Mouse (Mus musculus) embryonic stem cell, embryonic (primary cell): ENCODE data around the gene Slc7a5.

ENCODE experiments used
- CTCF ChIA-PET, 4 experiments: fragments of 300-600 bp in 2 of 4; fragments of 350-600 bp in 2 of 4; sonication (Branson Sonifier 250); formaldehyde crosslinking; loops; one replicate each; lab custom pipeline; 2022; ENCODE audit warnings: inconsistent platforms in 2 of 4; lab: Charles Lee
- POLR2A ChIA-PET, 4 experiments: fragments of 300-600 bp in 2 of 4; fragments of 350-600 bp in 2 of 4; sonication (Branson Sonifier 250); formaldehyde crosslinking; loops; one replicate each; lab custom pipeline; 2022; ENCODE audit warnings: antibody characterized with exemption in 4 of 4, inconsistent platforms in 1 of 4; lab: Charles Lee

Gene Slc7a5

DNA sequence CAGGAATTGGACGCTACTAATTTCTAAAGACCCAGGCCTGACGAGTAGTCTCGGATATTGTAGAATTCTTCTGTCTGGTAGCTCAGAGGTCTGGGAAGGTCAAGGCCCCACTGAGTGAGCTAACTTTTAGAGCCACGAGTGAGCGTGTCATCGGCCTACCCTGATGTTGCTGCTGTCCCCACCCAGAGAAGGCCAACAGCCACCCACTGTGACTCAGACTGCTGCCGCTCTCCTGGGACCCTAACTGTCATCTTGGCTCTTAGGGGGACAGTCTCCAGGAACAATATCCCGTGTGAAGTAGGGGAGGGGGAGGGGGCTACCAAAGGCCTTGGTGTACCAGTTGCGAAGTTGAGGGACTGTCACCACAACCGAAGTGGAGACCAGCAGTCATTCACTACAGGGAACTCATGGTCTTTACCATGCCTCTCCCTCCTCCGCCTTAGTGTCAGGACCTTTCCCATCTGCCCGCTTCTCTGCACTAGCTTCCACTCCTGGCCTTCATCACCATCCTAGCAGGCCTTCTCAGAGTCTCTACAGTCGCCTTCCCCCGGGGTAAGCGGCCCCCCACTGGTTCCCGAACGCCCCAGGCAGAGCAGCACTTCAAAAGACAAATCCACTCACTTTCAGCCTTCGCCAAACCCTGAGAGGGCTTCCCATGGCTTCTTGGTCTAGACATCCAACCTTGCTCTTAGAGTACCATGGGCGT, 39.7 kb upstream of the Slc7a5 start:
- CTCF ChIA-PET = interaction anchor here (0.5 to 2.8 kb wide), 16 partner anchors 12 to 322 kb away, joined by 3 to 23 read pairs (median 4); no protein-coding TSS in a partner anchor
- POLR2A ChIA-PET = interaction anchor here (0.8 to 6.0 kb wide), 53 partner anchors 8 to 486 kb away, joined by 3 to 87 read pairs (median 4); partner anchors contain the start of genes Slc7a5 (in 2 of the 4), Cyba (in 1 of the 4), Fbxo31 (in 1 of the 4) and Klhdc4 (in 1 of the 4)

DNA sequence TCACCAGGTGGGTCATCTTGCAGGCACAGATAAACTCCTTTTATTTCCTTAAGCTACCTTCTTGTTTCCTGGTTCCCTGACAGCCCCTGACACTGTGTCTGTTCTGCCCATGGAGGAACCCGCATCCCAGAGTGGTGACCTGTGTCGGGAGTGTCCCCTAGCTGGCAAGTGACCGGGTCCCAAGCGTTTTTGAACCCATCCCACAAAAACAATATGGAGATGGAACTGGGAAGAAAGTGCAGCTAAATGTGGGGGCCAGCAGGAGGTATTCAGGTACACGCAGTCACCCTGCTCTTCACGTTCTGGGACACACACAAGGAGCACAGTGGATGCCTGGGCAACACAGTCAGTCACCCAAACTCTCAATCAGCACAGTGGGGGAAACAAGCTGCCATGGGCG, 38.9 kb upstream of the Slc7a5 start:
- POLR2A ChIA-PET = interaction anchor here in 3 of 4 experiments (0.9 to 6.0 kb wide), 16 partner anchors 7 to 104 kb away, joined by 3 to 87 read pairs (median 14); partner anchors contain the start of gene Slc7a5 (in 2 of the 3)
- CTCF ChIA-PET = interaction anchor here in 2 of 4 experiments (1.1 to 2.8 kb wide), 6 partner anchors 11 to 323 kb away, joined by 3 to 20 read pairs (median 6); no protein-coding TSS in a partner anchor

DNA sequence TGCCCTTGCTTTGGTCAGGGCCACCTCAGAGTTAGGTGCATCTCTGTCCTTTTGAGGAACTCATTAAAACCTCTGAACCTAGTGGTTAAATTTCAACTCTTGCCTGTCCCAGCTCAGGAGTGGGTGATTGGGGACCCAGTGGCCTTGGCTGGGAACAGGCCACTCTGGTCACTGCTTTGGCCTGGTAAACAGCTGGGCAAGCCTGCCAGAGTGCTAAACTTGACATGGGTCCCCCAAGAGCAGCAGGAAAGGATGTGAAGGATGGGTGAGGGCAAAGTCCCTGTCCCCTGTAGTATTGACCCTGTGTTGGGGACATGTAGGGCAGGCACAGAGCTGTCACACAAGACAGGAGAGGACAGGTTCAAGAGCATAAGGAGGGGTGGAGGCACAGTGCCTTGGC, 37.3 kb upstream of the Slc7a5 start, which contains the start of gene Car5a:
Gene Car5a (minus strand): TSS at position 74 of the 400 bp plus-strand sequence.
- ChIA-PET POLR2A (interaction anchor here in 2 of 4 experiments (1.3 to 4.6 kb wide), 4 partner anchors 9 to 94 kb away, joined by 3 to 65 read pairs (median 14); partner anchors contain the start of gene Slc7a5 (in 1 of the 2)), CTCF (interaction anchor here in 1 of 4 experiments (1.0 to 1.7 kb wide), 3 partner anchors 10 to 99 kb away, joined by 3 to 8 read pairs (median 5); no protein-coding TSS in a partner anchor)

DNA sequence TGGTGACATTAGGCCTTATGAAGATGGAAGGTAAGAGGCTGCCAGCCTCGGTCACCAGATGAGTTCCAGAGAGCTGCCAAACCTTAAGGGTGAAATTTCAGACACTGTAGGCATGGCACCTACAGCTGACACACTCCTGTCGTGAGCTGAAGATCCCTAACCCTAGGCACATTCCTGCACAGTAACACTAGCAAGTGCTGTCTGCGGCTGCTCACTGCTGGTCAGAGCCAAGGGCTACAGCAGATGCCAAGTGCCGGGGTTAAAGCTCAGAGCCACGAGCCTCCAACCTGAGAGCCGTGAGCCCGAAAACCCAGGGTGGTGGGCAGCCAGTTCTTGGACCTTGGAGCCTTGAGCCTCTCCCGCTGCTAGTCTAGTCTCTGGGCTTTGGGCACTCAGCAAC, 36.2 kb upstream of the Slc7a5 start:
- POLR2A ChIA-PET = interaction anchor here in 3 of 4 experiments (0.8 to 3.9 kb wide), 17 partner anchors 8 to 337 kb away, joined by 3 to 22 read pairs (median 3); no protein-coding TSS in a partner anchor
- CTCF ChIA-PET = interaction anchor here in 3 of 4 experiments (0.7 to 1.9 kb wide), 8 partner anchors 8 to 839 kb away, joined by 3 to 11 read pairs (median 5); no protein-coding TSS in a partner anchor

DNA sequence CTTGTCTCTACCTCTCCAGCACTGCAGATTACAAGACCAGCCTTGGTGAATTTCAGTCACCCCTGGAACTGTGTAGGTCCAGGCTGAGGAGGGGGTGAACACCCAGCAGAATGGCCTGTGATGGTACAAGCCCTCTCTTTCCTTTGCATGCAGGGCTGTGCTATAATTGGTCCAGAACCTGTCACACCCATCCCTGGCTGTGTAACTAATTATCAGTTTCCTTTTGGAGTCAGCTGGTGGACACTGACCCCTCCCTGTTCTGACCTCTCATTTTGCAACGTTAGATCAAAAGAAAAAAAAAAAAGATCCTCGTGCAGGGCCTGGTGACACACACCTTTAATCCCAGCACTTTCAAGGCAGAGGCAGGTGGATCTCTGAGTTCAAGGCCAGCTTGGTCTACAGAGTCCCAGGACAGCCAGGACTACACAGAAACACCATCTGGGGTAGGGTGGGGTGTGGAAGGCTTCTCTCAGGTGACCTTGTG, 35.6 kb upstream of the Slc7a5 start:
- CTCF ChIA-PET = interaction anchor here in 2 of 4 experiments (0.9 to 1.9 kb wide), 6 partner anchors 8 to 93 kb away, joined by 3 to 8 read pairs (median 4); no protein-coding TSS in a partner anchor
- POLR2A ChIA-PET = interaction anchor here in 2 of 4 experiments (0.7 to 3.9 kb wide), 12 partner anchors 8 to 338 kb away, joined by 3 to 22 read pairs (median 3); no protein-coding TSS in a partner anchor

DNA sequence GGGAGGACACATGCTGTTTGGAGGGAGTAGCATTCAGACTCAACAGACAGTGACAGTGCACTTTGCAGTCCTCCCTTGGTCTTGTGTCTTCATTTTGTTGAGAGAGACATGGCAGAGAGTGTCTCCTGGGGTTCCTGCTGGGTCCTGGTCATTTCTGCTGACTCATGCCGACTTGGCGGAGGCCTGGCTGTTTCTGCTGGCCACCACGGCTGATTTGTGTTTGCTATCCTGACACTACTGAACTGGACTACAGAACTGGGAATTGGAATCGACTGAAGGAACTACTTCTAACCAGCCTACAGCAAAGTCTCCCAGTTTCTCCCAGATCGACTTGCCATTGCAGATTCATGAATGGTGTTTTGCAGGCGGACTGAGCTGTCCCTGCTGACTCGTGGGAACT, 31.2 kb upstream of the Slc7a5 start:
- POLR2A ChIA-PET = interaction anchor here in 2 of 4 experiments (1.1 to 6.2 kb wide), 5 partner anchors 9 to 89 kb away, joined by 5 to 38 read pairs (median 6); partner anchors contain the start of gene Banp (in 1 of the 2)
- CTCF ChIA-PET = interaction anchor here in 2 of 4 experiments (1.1 to 1.4 kb wide), 2 partner anchors 11 to 89 kb away, joined by 3 to 4 read pairs; no protein-coding TSS in a partner anchor

DNA sequence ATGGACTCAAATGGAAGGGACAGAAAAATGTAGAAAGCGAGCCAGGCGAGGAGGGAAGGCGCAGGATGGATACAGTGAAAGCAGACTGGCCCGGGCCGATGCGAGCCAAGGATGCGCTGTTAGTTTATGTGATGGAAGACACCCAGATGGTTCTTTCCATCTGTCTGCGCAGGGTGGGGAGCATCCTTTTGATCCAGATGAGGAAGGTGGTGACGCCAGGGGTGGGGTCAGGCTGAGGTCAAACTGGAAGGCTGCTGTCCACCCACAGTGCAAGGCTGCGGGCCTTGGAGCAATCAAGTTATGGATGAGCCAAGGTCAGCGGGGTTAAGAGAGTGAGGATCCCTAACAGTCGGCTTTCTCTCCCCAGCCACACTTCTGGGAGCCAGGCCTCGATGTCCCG, 28.9 kb upstream of the Slc7a5 start:
- ChIA-PET POLR2A (interaction anchor here in 1 of 4 experiments (6.2 kb wide), 1 partner anchor 12 kb away, joined by 38 read pairs; the partner anchor contains the start of gene Banp), CTCF (no interaction called here)

DNA sequence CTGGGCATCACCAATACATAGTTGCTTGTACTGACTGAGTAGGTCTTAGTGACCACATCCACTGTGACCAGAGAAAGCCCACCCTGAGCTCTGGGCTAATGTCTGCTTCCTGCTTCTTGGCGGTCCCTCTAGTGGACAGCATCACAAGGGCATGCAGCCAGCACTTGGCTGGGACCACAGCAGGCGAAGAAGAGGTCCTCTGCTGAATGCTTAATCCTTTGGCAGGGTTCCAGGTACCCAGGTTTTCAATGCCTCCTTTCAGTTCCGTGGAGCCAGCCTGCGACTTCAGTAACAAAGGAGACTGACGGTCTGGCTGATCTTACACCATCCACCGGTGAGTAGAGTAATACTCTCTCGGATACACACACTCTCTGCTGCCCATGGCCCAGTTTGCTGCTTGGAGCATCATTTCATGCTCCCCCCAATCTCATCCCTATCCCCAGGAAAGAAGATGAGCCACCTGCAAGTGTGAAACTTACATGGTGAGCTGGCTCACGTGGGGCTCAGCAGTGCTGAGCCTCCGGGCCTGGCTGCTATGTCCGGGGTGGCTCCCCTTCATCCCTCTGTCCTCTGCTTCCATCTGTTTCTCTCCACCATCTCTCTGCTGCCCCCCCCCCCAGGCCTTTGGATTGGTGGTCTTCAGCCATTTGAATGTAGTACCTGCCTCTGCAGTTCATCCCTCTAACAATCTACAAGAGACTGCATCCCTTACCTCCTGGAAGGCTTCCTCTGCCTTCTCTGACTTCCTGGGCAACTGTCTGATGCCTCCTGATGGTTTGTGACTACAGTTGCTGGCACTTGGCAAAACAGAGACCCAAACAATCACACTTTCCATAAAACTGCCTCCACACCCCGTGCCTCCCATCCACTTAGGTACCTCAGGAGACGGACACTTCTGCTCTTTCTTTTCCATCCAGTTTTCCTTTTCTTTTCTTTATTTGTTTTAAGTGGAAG, 28.1 kb upstream of the Slc7a5 start:
- CTCF ChIA-PET = interaction anchor here (0.6 to 6.8 kb wide), 33 partner anchors 9 to 509 kb away, joined by 3 to 137 read pairs (median 6); partner anchors contain the start of gene Car5a (in 1 of the 4)
- POLR2A ChIA-PET = interaction anchor here (0.5 to 79.2 kb wide), 23 partner anchors 8 to 86 kb away, joined by 3 to 3941 read pairs (median 7); partner anchors contain the start of genes Slc7a5 (in 2 of the 4) and Car5a (in 1 of the 4)

DNA sequence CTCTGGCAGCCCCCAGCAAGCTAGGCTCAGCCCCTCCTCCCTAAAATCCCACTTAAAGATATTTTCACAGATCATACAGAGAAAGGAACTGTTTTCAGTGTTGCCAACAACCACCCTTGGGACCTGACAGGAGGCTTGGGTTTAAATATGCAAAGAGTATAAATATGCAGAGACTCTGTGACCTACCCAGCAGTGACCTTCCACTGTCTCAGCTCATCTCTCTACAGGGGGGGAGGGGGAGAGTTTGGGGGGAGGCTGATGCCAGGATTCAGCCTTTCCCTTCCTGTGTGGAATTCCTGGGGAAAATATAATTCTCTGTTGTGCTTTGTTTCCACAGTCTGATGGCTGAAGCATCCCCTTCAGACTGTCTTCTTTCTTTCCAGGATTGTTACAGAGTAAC, 27.4 kb upstream of the Slc7a5 start:
- ChIA-PET CTCF (interaction anchor here (0.6 to 6.8 kb wide), 58 partner anchors 9 to 626 kb away, joined by 3 to 137 read pairs (median 4); partner anchors contain the start of gene Car5a (in 1 of the 4)), POLR2A (interaction anchor here (0.5 to 79.2 kb wide), 35 partner anchors 9 to 1167 kb away, joined by 3 to 3941 read pairs (median 5); partner anchors contain the start of genes Slc7a5 (in 2 of the 4), Car5a (in 1 of the 4) and Klhdc4 (in 1 of the 4))

DNA sequence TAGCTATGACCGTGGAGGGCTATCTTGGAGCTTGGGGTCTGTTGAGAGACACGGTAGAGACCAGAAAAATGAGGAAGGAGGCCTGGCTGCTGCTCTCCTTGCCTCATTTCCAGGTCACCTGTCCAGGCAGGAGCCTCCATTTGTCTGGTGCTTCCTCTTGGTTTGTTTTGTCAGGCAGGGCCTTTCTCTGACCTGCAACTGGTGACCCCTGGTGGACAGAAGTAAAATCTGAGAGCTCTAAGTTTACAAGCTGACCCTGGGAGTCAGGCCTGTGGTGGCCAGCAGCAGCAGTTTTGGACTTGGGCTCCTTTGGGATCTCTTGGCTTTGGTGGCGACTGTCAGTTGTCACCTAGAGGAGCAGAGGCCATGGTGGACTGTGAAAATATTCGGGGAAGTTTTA, 27.0 kb upstream of the Slc7a5 start:
- ChIA-PET POLR2A (interaction anchor here (0.5 to 79.2 kb wide), 36 partner anchors 9 to 1166 kb away, joined by 3 to 3941 read pairs (median 4); partner anchors contain the start of genes Slc7a5 (in 2 of the 4), Car5a (in 1 of the 4) and Klhdc4 (in 1 of the 4)), CTCF (interaction anchor here (0.6 to 6.8 kb wide), 59 partner anchors 9 to 1403 kb away, joined by 3 to 137 read pairs (median 4); partner anchors contain the start of gene Car5a (in 1 of the 4))

DNA sequence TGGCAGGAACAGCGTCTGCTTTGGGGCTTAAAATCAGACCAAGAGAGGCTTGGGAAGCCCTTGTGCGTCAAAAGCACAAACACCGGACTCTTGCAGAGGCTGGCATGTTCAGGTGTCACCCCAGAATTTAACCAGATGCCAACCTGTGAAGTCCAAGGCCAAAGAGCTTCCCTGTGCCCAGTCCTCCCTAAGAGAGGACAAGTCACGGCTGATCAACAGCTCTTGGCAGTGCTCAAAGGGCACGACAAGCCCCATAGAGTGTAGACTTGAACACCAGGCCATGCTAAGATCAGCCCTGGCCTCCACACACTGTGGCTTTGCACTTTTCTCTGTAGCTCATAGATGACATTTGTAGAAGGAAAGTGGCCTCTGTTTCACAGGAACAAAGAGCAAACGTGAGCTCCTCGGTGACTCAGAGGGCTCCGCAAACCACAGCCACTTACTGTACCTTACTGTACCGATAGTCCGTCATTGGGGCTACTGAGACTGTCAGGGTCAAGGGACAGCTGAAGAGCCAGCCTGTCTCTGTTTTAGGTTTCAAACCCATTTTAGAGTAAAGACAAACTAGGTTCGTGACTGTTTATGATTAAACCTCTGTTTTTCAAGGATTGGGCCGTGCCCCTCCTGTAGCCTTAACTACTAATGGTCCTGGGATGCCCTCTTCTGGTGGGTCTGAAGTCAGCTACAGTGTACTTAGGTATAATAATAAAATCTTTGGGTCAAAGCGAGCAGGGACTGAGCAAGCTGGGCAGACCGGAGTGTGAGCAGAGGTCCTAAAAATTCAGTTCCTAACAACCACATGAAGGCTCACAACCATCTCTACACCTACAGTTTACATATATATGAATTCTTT, 25.4 kb upstream of the Slc7a5 start:
- ChIA-PET CTCF (interaction anchor here (0.6 to 6.8 kb wide), 24 partner anchors 14 to 458 kb away, joined by 3 to 137 read pairs (median 4); no protein-coding TSS in a partner anchor), POLR2A (interaction anchor here (0.6 to 79.2 kb wide), 23 partner anchors 9 to 182 kb away, joined by 3 to 3941 read pairs (median 5); partner anchors contain the start of genes Banp (in 2 of the 4) and Slc7a5 (in 2 of the 4))

DNA sequence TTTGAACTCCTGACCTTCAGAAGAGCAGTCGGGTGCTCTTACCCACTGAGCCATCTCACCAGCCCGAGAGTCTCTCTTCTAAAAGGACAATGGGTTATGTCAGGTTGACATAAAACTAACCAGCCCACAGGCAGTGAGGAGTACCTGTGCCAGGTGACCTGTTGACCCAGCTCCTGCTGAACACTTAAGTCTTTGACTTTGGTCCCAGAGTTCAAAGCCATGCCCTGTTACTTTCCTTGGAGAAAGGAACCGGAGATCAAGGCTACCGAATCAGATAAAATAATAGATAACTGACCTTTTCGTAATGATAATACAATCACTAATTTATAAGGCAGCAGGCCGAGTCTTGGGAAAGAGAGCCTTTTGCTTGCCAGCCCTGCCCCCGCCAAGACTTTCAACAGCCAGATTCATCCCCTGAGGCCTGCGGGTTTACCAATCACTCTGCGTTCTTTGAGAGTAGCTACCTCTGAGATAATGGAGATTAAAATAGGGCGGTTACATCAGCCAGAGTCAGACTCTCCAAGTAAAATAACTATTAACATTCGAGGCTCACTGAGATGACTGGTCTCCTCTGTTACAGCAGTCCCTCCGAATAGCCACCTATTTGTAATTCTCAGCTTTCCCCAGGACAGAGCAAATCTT, 24.7 kb upstream of the Slc7a5 start:
- CTCF ChIA-PET = interaction anchor here (0.6 to 6.8 kb wide), 23 partner anchors 15 to 459 kb away, joined by 3 to 137 read pairs (median 5); no protein-coding TSS in a partner anchor
- POLR2A ChIA-PET = interaction anchor here (0.6 to 79.2 kb wide), 25 partner anchors 9 to 546 kb away, joined by 3 to 3941 read pairs (median 5); partner anchors contain the start of genes Banp (in 2 of the 4) and Slc7a5 (in 2 of the 4)

DNA sequence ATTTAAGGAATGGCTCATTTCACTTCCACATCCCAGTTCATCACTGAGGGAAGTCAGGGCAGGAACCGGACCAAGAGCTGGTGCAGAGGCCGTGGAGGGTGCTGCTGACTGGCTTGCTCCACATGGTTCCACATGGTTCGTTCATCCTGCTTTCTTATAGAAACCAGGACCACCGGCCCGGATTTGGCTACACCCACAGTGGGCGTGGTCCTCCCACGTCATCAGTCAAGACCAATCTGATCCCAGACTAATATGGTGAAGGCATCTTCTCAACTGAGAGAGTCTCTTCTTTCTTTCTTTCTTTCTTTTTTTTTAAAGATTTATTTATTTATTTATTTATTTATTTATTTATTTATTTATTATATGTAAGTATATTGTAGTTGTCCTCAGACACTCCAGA, 24.1 kb upstream of the Slc7a5 start:
- POLR2A ChIA-PET = interaction anchor here in 3 of 4 experiments (0.6 to 79.2 kb wide), 15 partner anchors 8 to 547 kb away, joined by 3 to 3941 read pairs (median 5); partner anchors contain the start of genes Banp (in 2 of the 3) and Slc7a5 (in 1 of the 3)
- CTCF ChIA-PET = interaction anchor here (0.6 to 6.8 kb wide), 10 partner anchors 8 to 627 kb away, joined by 3 to 137 read pairs (median 5); no protein-coding TSS in a partner anchor

DNA sequence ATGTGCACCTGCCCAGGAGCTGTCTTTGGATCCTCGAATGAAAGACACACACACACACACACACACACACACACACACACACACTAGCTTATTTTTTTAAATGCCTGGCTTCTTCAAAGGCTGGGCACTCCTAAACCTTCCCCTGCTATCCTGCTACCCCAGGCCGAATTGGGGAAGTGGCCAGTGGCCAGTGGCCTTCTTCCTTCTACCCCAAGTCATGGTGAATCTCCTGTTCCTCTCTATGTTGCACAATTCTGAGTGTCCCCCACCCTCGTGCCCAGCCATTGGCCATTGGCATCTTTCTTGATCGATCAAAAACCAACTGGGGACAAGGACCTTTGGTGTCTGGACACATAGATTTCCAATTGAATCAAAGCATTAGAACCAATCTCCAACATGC, 22.6 kb upstream of the Slc7a5 start:
- POLR2A ChIA-PET = interaction anchor here in 2 of 4 experiments (0.7 to 79.2 kb wide), 6 partner anchors 14 to 79 kb away, joined by 3 to 3941 read pairs (median 12); partner anchors contain the start of gene Slc7a5 (in 1 of the 2)

More for the DNA sequence above, 22.6 kb upstream of the Slc7a5 start:
- CTCF ChIA-PET = interaction anchor here in 2 of 4 experiments (1.9 to 6.8 kb wide), 2 partner anchors 80 kb away, joined by 11 to 137 read pairs; no protein-coding TSS in a partner anchor
